Mouse (Mus musculus) stomach, postnatal 0 days (tissue): ENCODE measurements around the gene Magoh. TPM values are rescaled to one million over a fixed set of nuclear protein-coding genes. Genes with fewer than 3 reads are reported as not detected.

Source experiments
- ATAC-seq: fragments of 200-750 bp; cut with Nextera tagmentation; 2 replicates; pipeline ENCODE4 v1.8.0; 2017; ENCODE audit not compliant: low FRiP score, low TSS enrichment
- DNase-seq: peaks from one replicate; pipeline ENCODE4 v3.0.0-alpha.2; 2016; ENCODE audit warnings: low spot score
- H3K27ac ChIP-seq: fragments of 300-500 bp; sonication (generic); replicated peaks from 2 replicates; pipeline ENCODE4 v1.5.1; 2014; ENCODE audit warnings: mild to moderate bottlenecking, control low read depth
- H3K27me3 ChIP-seq: fragments of 300-500 bp; sonication (generic); 2 replicates; pipeline ENCODE4 v1.6.1; 2014; ENCODE audit warnings: low read length; ENCODE audit not compliant: control insufficient read depth, insufficient read depth
- H3K36me3 ChIP-seq: fragments of 300-500 bp; sonication (generic); 2 replicates; pipeline ENCODE4 v1.6.1; 2014; ENCODE audit warnings: low read length, mixed read lengths; ENCODE audit not compliant: control insufficient read depth, insufficient read depth
- H3K4me1 ChIP-seq: fragments of 300-500 bp; sonication (generic); replicated peaks from 2 replicates; pipeline ENCODE4 v1.6.1; 2014; ENCODE audit warnings: antibody characterized with exemption; ENCODE audit not compliant: control insufficient read depth, insufficient read depth
- H3K4me2 ChIP-seq: fragments of 300-500 bp; sonication (generic); replicated peaks from 2 replicates; pipeline ENCODE4 v1.6.1; 2014; ENCODE audit warnings: low read depth, mild to moderate bottlenecking, control low read depth, moderate library complexity
- H3K4me3 ChIP-seq: fragments of 300-500 bp; sonication (generic); 2 replicates; pipeline ENCODE4 v1.5.1; 2014; ENCODE audit warnings: low read depth, low read length, control low read depth
- H3K9ac ChIP-seq: fragments of 300-500 bp; sonication (generic); 2 replicates; pipeline ENCODE4 v1.6.1; 2014; ENCODE audit warnings: mild to moderate bottlenecking, low read length, control low read depth, mixed read lengths
- H3K9me3 ChIP-seq: fragments of 300-500 bp; sonication (generic); 2 replicates; pipeline ENCODE4 v1.6.1; 2016; ENCODE audit warnings: low read length; ENCODE audit not compliant: control insufficient read depth
- CTCF ChIP-seq: IDR thresholded peaks from 2 replicates; pipeline ENCODE4 v1.5.1; 2016; ENCODE audit warnings: antibody characterized with exemption, low read depth, mild to moderate bottlenecking, moderate library complexity
- EP300 ChIP-seq: optimal IDR thresholded peaks from 2 replicates; pipeline ENCODE3; 2016; ENCODE audit warnings: antibody characterized with exemption
- WGBS: fragments of 180-500 bp; shearing (Covaris S2); extraction: QIAGEN DNeasy Blood & Tissue Kit; methylation state at CpG from one replicate; pipeline ENCODE4 v1.1.7; 2014; 5-methylcytosine and 5-hydroxymethylcytosine counted together
- polyA plus RNA-seq: library from polyadenylated mRNA; unstranded; fragments of >200 nt; fragmentation: Nextera tagmentation; extraction: Ambion mirVana; gene quantifications from 2 replicates; pipeline ENCODE4 v1.2.1, GENCODE M21; 2015

The Magoh gene
- polyA plus RNA-seq, 1 experiment from 2014 or later: 145 TPM

DNA sequence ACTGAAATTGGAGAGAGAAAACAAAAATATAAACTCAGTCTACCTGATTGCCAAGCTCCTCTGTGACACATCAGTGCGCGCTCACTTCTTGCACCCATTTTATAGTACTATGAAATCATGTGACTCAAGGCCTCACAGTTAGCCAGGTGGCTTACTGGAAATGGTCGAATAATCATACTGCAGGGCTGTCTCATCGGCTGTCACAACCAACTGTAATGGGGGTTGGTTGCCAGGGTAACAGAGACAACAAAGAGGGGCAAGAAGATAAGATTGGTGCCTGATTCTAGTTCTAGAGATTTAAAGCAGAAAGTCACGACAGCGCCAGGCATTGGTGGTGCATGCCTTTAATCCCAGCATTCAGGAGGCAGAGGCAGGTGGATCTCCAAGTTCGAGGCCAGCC, 20.6 kb upstream of the Magoh start:
- Histone ChIP-seq H3K4me1 (no peaks in the 10 kb centered on the region), H3K4me3 (no peak overlapping the region), H3K27me3 (no peaks in the 10 kb centered on the region), H3K27ac (no peak overlapping the region), H3K9me3 (no peaks in the 10 kb centered on the region), H3K4me2 (no peak overlapping the region), H3K9ac (no peak overlapping the region), H3K36me3 (no peaks in the 10 kb centered on the region)
- no peak for DNase-seq
- WGBS: 86% methylated on average over 7 of the region's 7 CpGs
- no peak for TF ChIP-seq CTCF
- TF ChIP-seq EP300: no peak
- no peak for ATAC-seq

- 66% methylated on average over 4 of the region's 4 CpGs for WGBS
- no peak for DNase-seq
- H3K4me1 ChIP-seq: no peaks in the 10 kb centered on the region
- TF ChIP-seq CTCF: no peak
- TF ChIP-seq EP300: no peak
- H3K36me3 ChIP-seq: no peaks in the 10 kb centered on the region
- no peak overlapping the region for H3K9ac ChIP-seq
- no peak overlapping the region for H3K4me2 ChIP-seq
- no peak overlapping the region for H3K27ac ChIP-seq
- no peaks in the 10 kb centered on the region for H3K27me3 ChIP-seq
- H3K4me3 ChIP-seq: no peak overlapping the region
- ATAC-seq: no peak; the same call in 1 of the 2 replicates
- no peaks in the 10 kb centered on the region for H3K9me3 ChIP-seq
These were observed 14.7 kb upstream of the Magoh start for GRCm38 (mm10) chr4:107864866-107865265.

GRCm38 (mm10) chr4:107881631-107882030, 2.1 kb downstream of the Magoh start:
- Histone ChIP-seq H3K9me3 (no peaks in the 10 kb centered on the region), H3K9ac (no peak overlapping the region), H3K4me1 (no peaks in the 10 kb centered on the region), H3K4me2 (no peak overlapping the region), H3K27me3 (no peaks in the 10 kb centered on the region), H3K4me3 (no peak overlapping the region), H3K36me3 (peaks cover 19% of the 10 kb centered on the region), H3K27ac (no peak overlapping the region)
- TF ChIP-seq CTCF: no peak
- no peak for TF ChIP-seq EP300
- ATAC-seq: no peak
- WGBS: 82% methylated on average over 1 of the region's 1 CpGs
- no peak for DNase-seq

DNA sequence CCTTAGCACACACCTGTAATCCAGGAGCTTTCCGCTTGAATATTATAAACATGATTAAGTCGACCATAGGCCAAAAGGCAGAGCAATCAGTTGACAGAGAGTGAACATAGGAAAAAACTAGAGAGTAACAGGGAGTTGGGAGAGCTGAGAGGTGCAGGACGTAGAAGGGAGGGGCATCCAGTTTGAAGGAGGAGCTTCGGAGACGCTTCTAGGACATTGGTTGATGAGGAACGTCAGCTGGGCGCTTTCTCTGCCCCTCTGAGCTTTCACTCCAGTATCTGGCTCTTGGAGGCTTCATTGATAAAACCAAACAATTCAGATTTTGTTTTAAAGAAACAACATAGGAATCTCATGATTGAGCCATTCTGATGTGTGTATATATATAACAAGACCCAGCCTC, 6.8 kb downstream of the Magoh start:
- no peak overlapping the region for H3K27ac ChIP-seq
- no peak overlapping the region for H3K4me3 ChIP-seq
- H3K36me3 ChIP-seq: peaks cover 19% of the 10 kb centered on the region
- H3K9ac ChIP-seq: no peak overlapping the region
- no peak for TF ChIP-seq CTCF
- TF ChIP-seq EP300: no peak
- DNase-seq: no peak
- ATAC-seq: no peak
- no peak overlapping the region for H3K4me2 ChIP-seq
- WGBS: 81% methylated on average over 7 of the region's 7 CpGs
- H3K9me3 ChIP-seq: no peaks in the 10 kb centered on the region
- no peaks in the 10 kb centered on the region for H3K27me3 ChIP-seq
- no peaks in the 10 kb centered on the region; the same call in 1 of the 2 replicates for H3K4me1 ChIP-seq

GRCm38 (mm10) chr4:107889385-107889730, 9.8 kb downstream of the Magoh start:
- Histone ChIP-seq H3K9ac (peak overlapping the region; percentile 61), H3K4me1 (no peaks in the 10 kb centered on the region; the same call in 1 of the 2 replicates), H3K27me3 (no peaks in the 10 kb centered on the region), H3K27ac (peak overlapping the region; percentile 79), H3K4me2 (peak overlapping the region; percentile 75), H3K4me3 (peak overlapping the region; percentile 59), H3K36me3 (peaks cover 13% of the 10 kb centered on the region), H3K9me3 (no peaks in the 10 kb centered on the region)
- no peak for DNase-seq
- peak; percentile 18 for ATAC-seq
- 2% methylated on average over 12 of the region's 12 CpGs for WGBS
- TF ChIP-seq CTCF (no peak), EP300 (no peak)

- peak within 1 kb of the TSS; percentile 75 for H3K4me2 ChIP-seq
- peak within 1 kb of the TSS; percentile 59 for H3K4me3 ChIP-seq
- ATAC-seq (peak; percentile 97), DNase-seq (peak; percentile 96)
- peaks cover 9% of the 10 kb centered on the region for H3K36me3 ChIP-seq
- TF ChIP-seq CTCF (no peak), EP300 (no peak)
- H3K4me1 ChIP-seq: no peaks in the 10 kb centered on the region; the same call in 1 of the 2 replicates
- H3K27me3 ChIP-seq: no peaks in the 10 kb centered on the region
- H3K9ac ChIP-seq: peak within 1 kb of the TSS; percentile 61
- WGBS: under 1% methylated on average over 48 of the region's 48 CpGs
- H3K27ac ChIP-seq: peak within 1 kb of the TSS; percentile 79
- H3K9me3 ChIP-seq: no peaks in the 10 kb centered on the region
These were observed 10.3 kb downstream of the Magoh start, which contains the start of gene 0610037L13Rik for GRCm38 (mm10) chr4:107889731-107890432. Gene 0610037L13Rik, plus strand, starts transcription at chr4:107889813.
